8 mouse cellular contexts compared by ENCODE assay signal in genomic region chr7:63925413-63926360, GRCm38 (mm10). TPM values are rescaled to one million over a fixed set of nuclear protein-coding genes. Genes with fewer than 3 reads are reported as not detected.
DNase-seq lines count a peak whose midpoint lies in the region; ATAC-seq lines count a peak whose summit lies in the region.

No protein-coding gene starts in this region.

- intact Hi-C loops in heart, postnatal 14 days (cut with DNase I), result no loop called here

- peaks cover 38% of the 10 kb centered on the region for H3K4me1 ChIP-seq in embryonic facial prominence, embryonic 13.5 days
- peaks cover 36% of the 10 kb centered on the region for H3K4me1 ChIP-seq in midbrain, embryonic 12.5 days

- DNase-seq in cerebellum, adult 11-12 months, result peak; percentile 63
- DNase-seq in cerebellum, postnatal 4 days (ENCODE audit: low spot score in 2 of 2), result no peak
- peak; percentile 82 for DNase-seq in 416B (ENCODE audit: low read depth)
- peak; percentile 66 to 71 for DNase-seq in heart, postnatal 14 days
- DNase-seq in layer of hippocampus, adult 8-10 months (ENCODE audit: low spot score in 2 of 2), result peak; percentile 69 to 71
- peak; percentile 93 for DNase-seq in telencephalon, adult 2 months (ENCODE audit: low read depth, low spot score)

- H3K27ac ChIP-seq in embryonic facial prominence, embryonic 13.5 days, result peak overlapping the region; percentile 73
- 0 out of 2 replicates have a peak overlapping the region, but pooled peaks have one; percentile 46 for H3K27ac ChIP-seq in midbrain, embryonic 12.5 days (replicated peaks)

- no peaks in the 10 kb centered on the region for H3K36me3 ChIP-seq in embryonic facial prominence, embryonic 13.5 days
- H3K36me3 ChIP-seq in midbrain, embryonic 12.5 days, result no peaks in the 10 kb centered on the region

- H3K27me3 ChIP-seq in embryonic facial prominence, embryonic 13.5 days, result no peaks in the 10 kb centered on the region
- H3K27me3 ChIP-seq in midbrain, embryonic 12.5 days, result no peaks in the 10 kb centered on the region

- 62% methylated on average over 14 of the region's 14 CpGs for WGBS in embryonic facial prominence, embryonic 13.5 days
- WGBS in midbrain, embryonic 12.5 days, result 81% methylated on average over 14 of the region's 14 CpGs

- H3K4me2 ChIP-seq in embryonic facial prominence, embryonic 13.5 days, result no peak overlapping the region; the same call in 1 of the 2 replicates
- H3K4me2 ChIP-seq in midbrain, embryonic 12.5 days (replicated peaks), result no peak overlapping the region

- no peak overlapping the region for H3K4me3 ChIP-seq in embryonic facial prominence, embryonic 13.5 days
- H3K4me3 ChIP-seq in midbrain, embryonic 12.5 days, result no peak overlapping the region

- no peaks in the 10 kb centered on the region for H3K9me3 ChIP-seq in embryonic facial prominence, embryonic 13.5 days
- H3K9me3 ChIP-seq in midbrain, embryonic 12.5 days, result no peaks in the 10 kb centered on the region

- ATAC-seq in embryonic facial prominence, embryonic 13.5 days (ENCODE audit: insufficient number of reproducible peaks, insufficient read depth, low FRiP score, low TSS enrichment, low read depth), result no peak
- ATAC-seq in midbrain, embryonic 12.5 days (ENCODE audit: low FRiP score, low read depth), result no peak

- H3K9ac ChIP-seq in embryonic facial prominence, embryonic 13.5 days, result no peak overlapping the region
- no peak overlapping the region for H3K9ac ChIP-seq in midbrain, embryonic 12.5 days (replicated peaks)

RNA-seq across cellular contexts. Expression of gene E030018B13Rik, which starts 9.0 kb away (rescaled TPM):
- polyA plus RNA-seq in embryonic facial prominence, embryonic 13.5 days (2015; fragmentation: Nextera tagmentation; extraction: Ambion mirVana), result not detected in 2 replicates
- not detected for total RNA-seq in heart, postnatal 14 days (2021)
- not detected for total RNA-seq in layer of hippocampus, adult 8-10 months (2022)
- not detected in 2 replicates for polyA plus RNA-seq in midbrain, embryonic 12.5 days (2016; fragmentation: Nextera tagmentation; extraction: Ambion mirVana)

RNA-seq across cellular contexts. Expression of gene Klf13, which starts 13.0 kb away (rescaled TPM):
- polyA plus RNA-seq in embryonic facial prominence, embryonic 13.5 days (2015; fragmentation: Nextera tagmentation; extraction: Ambion mirVana), result 22.7 and 23.0 TPM in 2 replicates
- total RNA-seq in heart, postnatal 14 days (2021), result 10 to 100 TPM; 93.5 to 97.3 TPM
- 100 to 1,000 TPM; 169 to 188 (median 176) TPM for total RNA-seq in layer of hippocampus, adult 8-10 months (2022)
- polyA plus RNA-seq in midbrain, embryonic 12.5 days (2016; fragmentation: Nextera tagmentation; extraction: Ambion mirVana), result 30.7 and 31.8 TPM in 2 replicates

Comparison
In these comparisons a context has a peak if more than half of its experiments do, and no peak if none do; other contexts are left out.
1. DNase-seq: peak in cerebellum, adult 11-12 months (single experiment), 416B (single experiment), heart, postnatal 14 days (2 of 2), layer of hippocampus, adult 8-10 months (2 of 2) and telencephalon, adult 2 months (single experiment); none in cerebellum, postnatal 4 days (0 of 2).